In the genomic region with DNA sequence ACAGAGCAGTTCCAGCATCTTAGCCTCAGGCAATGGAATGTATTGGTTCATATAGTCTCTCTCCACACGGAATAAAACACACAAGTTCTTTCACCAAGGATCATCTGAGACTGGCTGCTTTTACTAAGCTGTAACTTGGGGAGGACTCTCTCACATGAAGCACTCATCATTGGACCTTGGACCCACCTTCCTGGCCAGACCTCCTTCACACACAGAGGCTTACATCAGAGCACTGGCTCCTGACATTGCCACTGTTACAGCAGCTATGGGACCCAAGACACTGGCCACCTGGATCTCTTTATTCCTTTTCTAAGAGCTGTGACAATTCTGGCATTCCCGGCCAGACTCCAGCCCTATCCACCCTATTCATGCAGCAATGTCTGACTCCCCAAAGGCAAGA, we compare ENCODE assay signal across 26 mouse cellular contexts.
"Had no signal": no experiment of that assay in that cellular context is flagged by ENCODE, and none has a peak within 500 bp of the region (broad histone marks: within the 10 kb centered on the region; RNA-seq: fewer than 3 reads in every experiment).

No protein-coding gene starts in this region.

- H3K27ac ChIP-seq: gastrocnemius, adult 2 months; heart, embryonic 10.5 days; hindbrain, embryonic 10.5 days; hindbrain, embryonic 12.5 days; hindbrain, embryonic 14.5 days; kidney, embryonic 15.5 days; kidney, postnatal 0 days; left cerebral cortex, adult 2 months; limb, embryonic 10.5 days; limb, embryonic 12.5 days; liver, embryonic 13.5 days; liver, embryonic 15.5 days had no signal

- H3K9ac ChIP-seq: heart, embryonic 12.5 days; hindbrain, embryonic 12.5 days; hindbrain, embryonic 14.5 days; kidney, embryonic 15.5 days; limb, embryonic 12.5 days; liver, embryonic 13.5 days; liver, embryonic 15.5 days had no signal

- H3K4me3 ChIP-seq: gastrocnemius, adult 2 months; heart, embryonic 10.5 days; heart, embryonic 12.5 days; hindbrain, embryonic 10.5 days; hindbrain, embryonic 12.5 days; kidney, embryonic 15.5 days; left cerebral cortex, adult 2 months; limb, embryonic 10.5 days; limb, embryonic 12.5 days; liver, embryonic 13.5 days; liver, embryonic 15.5 days had no signal

- H3K4me1 ChIP-seq: heart, embryonic 10.5 days; heart, embryonic 12.5 days; hindbrain, embryonic 10.5 days; hindbrain, embryonic 12.5 days; kidney, embryonic 15.5 days; limb, embryonic 10.5 days; limb, embryonic 12.5 days; liver, embryonic 13.5 days; liver, embryonic 15.5 days had no signal

- ATAC-seq: hindbrain, embryonic 16.5 days; inflammation-experienced regulatory T-cells, adult 6 months had no signal

- DNase-seq: gastrocnemius, adult 2 months; gastrocnemius, postnatal 10 days; gastrocnemius, postnatal 25 days; heart, adult 18-20 months; heart, postnatal 10 days; heart, postnatal 4 days; kidney, adult 11 months; kidney, adult 2 months; kidney, adult 9 months; kidney, postnatal 14 days; kidney, postnatal 36 days; layer of hippocampus, adult 9-11 months; liver, embryonic 13.5 days had no signal

- H3K27me3 ChIP-seq: heart, embryonic 12.5 days; hindbrain, embryonic 12.5 days; kidney, embryonic 15.5 days; limb, embryonic 12.5 days; liver, embryonic 13.5 days; liver, embryonic 15.5 days had no signal

- H3K36me3 ChIP-seq: heart, embryonic 10.5 days; heart, embryonic 12.5 days; hindbrain, embryonic 10.5 days; hindbrain, embryonic 12.5 days; kidney, embryonic 15.5 days; limb, embryonic 10.5 days; limb, embryonic 12.5 days; liver, embryonic 13.5 days; liver, embryonic 15.5 days had no signal
